In genomic region chr4:34637851-34638250, GRCm38 (mm10) we compare ENCODE assay signal across 31 mouse cellular contexts. TPM values are rescaled to one million over a fixed set of nuclear protein-coding genes. Genes with fewer than 3 reads are reported as not detected.
DNase-seq lines count a peak whose midpoint lies in the region; ATAC-seq lines count a peak whose summit lies in the region.
"Had no signal": no experiment of that assay in that cellular context is flagged by ENCODE, and none has a peak within 500 bp of the region (broad histone marks: within the 10 kb centered on the region; RNA-seq: fewer than 3 reads in every experiment).

No protein-coding gene starts in this region.

- no peak overlapping the region for H3K4me2 ChIP-seq in midbrain, embryonic 14.5 days (ENCODE audit: low read length)
- H3K4me2 ChIP-seq: embryonic facial prominence, embryonic 13.5 days; forebrain, embryonic 12.5 days; forebrain, embryonic 15.5 days; heart, embryonic 13.5 days; hindbrain, embryonic 13.5 days; intestine, embryonic 15.5 days had no signal

- WGBS in midbrain, embryonic 14.5 days: 92% methylated on average over 4 of the region's 4 CpGs

- intact Hi-C loops in heart, postnatal 10 days (cut with DNase I): no loop called here

- no peak for ATAC-seq in midbrain, embryonic 14.5 days (ENCODE audit: low FRiP score, low TSS enrichment)
- ATAC-seq: forebrain, embryonic 15.5 days; hindbrain, embryonic 16.5 days; intestine, embryonic 15.5 days; Patski had no signal

- no peak overlapping the region for H3K9ac ChIP-seq in midbrain, embryonic 14.5 days (replicated peaks; ENCODE audit: low read length)
- H3K9ac ChIP-seq: embryonic facial prominence, embryonic 13.5 days; forebrain, embryonic 12.5 days; forebrain, embryonic 15.5 days; heart, embryonic 13.5 days; hindbrain, embryonic 13.5 days; intestine, embryonic 15.5 days had no signal

- DNase-seq in heart, adult 11 months: peak; percentile 55
- DNase-seq in heart, postnatal 10 days: no peak
- peak; percentile 42 for DNase-seq in layer of hippocampus, adult 9-11 months
- no peak for DNase-seq in layer of hippocampus, adult 11-12 months (ENCODE audit: low spot score)
- DNase-seq in layer of hippocampus, postnatal 36 days: peak; percentile 29 to 35
- DNase-seq in midbrain, embryonic 14.5 days: no peak
- DNase-seq: adrenal gland, postnatal 10 days; adrenal gland, postnatal 36 days; B cell, adult 2 months; cerebellum, adult 11-12 months; cerebellum, adult 8-10 months; cerebellum, postnatal 10 days; cerebellum, postnatal 36 days; embryo, embryonic 11 days; gastrocnemius, adult 2 months; gastrocnemius, postnatal 14 days; heart, adult 18-20 months; heart, postnatal 36 days had no signal

- H3K9me3 ChIP-seq in midbrain, embryonic 14.5 days (ENCODE audit: control insufficient read depth, low read length): no peaks in the 10 kb centered on the region
- H3K9me3 ChIP-seq: embryonic facial prominence, embryonic 10.5 days; embryonic facial prominence, embryonic 13.5 days; forebrain, embryonic 12.5 days; forebrain, embryonic 15.5 days; G1E; heart, embryonic 13.5 days; hindbrain, embryonic 10.5 days; hindbrain, embryonic 13.5 days; intestine, embryonic 15.5 days had no signal

- no peak overlapping the region for H3K4me3 ChIP-seq in midbrain, embryonic 14.5 days (replicated peaks; ENCODE audit: low read depth, low read length)
- H3K4me3 ChIP-seq: embryonic facial prominence, embryonic 10.5 days; embryonic facial prominence, embryonic 13.5 days; erythroblast, embryonic 14.5 days; forebrain, embryonic 12.5 days; forebrain, embryonic 15.5 days; gastrocnemius, adult 2 months; heart, embryonic 13.5 days; hindbrain, embryonic 10.5 days; hindbrain, embryonic 13.5 days; intestine, embryonic 15.5 days had no signal

- H3K27ac ChIP-seq in midbrain, embryonic 14.5 days (replicated peaks; ENCODE audit: low read depth, low read length): no peak overlapping the region
- H3K27ac ChIP-seq: embryonic facial prominence, embryonic 10.5 days; embryonic facial prominence, embryonic 13.5 days; forebrain, embryonic 12.5 days; forebrain, embryonic 15.5 days; gastrocnemius, adult 2 months; heart, embryonic 13.5 days; hindbrain, embryonic 10.5 days; hindbrain, embryonic 13.5 days; intestine, embryonic 15.5 days had no signal

- H3K27me3 ChIP-seq in midbrain, embryonic 14.5 days (ENCODE audit: control insufficient read depth, insufficient read depth, low read length): no peaks in the 10 kb centered on the region
- H3K27me3 ChIP-seq: CH12.LX; embryonic facial prominence, embryonic 13.5 days; forebrain, embryonic 12.5 days; forebrain, embryonic 15.5 days; heart, embryonic 13.5 days; hindbrain, embryonic 13.5 days; intestine, embryonic 15.5 days; Patski had no signal

- peaks cover 39% of the 10 kb centered on the region for H3K36me3 ChIP-seq in midbrain, embryonic 14.5 days (ENCODE audit: control insufficient read depth, insufficient read depth, low read length)

- no peaks in the 10 kb centered on the region for H3K4me1 ChIP-seq in midbrain, embryonic 14.5 days (ENCODE audit: control insufficient read depth, insufficient read depth, low read length)
- H3K4me1 ChIP-seq: embryonic facial prominence, embryonic 10.5 days; embryonic facial prominence, embryonic 13.5 days; forebrain, embryonic 12.5 days; forebrain, embryonic 15.5 days; heart, embryonic 13.5 days; hindbrain, embryonic 10.5 days; hindbrain, embryonic 13.5 days; intestine, embryonic 15.5 days had no signal

RNA-seq across cellular contexts. Expression of gene Rars2, which starts 23.1 kb away (rescaled TPM):
- 10 to 100 TPM; 28.0 to 32.5 TPM for total RNA-seq in heart, postnatal 10 days (2021)
- total RNA-seq in layer of hippocampus, postnatal 36 days (2021): 10 to 100 TPM; 26.4 to 28.8 TPM
- 48.2 and 59.5 TPM in 2 replicates for polyA plus RNA-seq in midbrain, embryonic 14.5 days (2014; fragmentation: Nextera tagmentation; extraction: Ambion mirVana)

RNA-seq across cellular contexts. Expression of gene Orc3, which starts 23.1 kb away (rescaled TPM):
- total RNA-seq in heart, postnatal 10 days (2021): 10 to 100 TPM; 42.0 to 43.9 TPM
- total RNA-seq in layer of hippocampus, postnatal 36 days (2021): 10 to 100 TPM; 51.2 to 55.0 TPM
- polyA plus RNA-seq in midbrain, embryonic 14.5 days (2014; fragmentation: Nextera tagmentation; extraction: Ambion mirVana): 95.2 and 118 TPM in 2 replicates

RNA-seq across cellular contexts. Expression of gene Slc35a1, which starts 49.4 kb away (rescaled TPM):
- total RNA-seq in heart, postnatal 10 days (2021): 10 to 100 TPM; 19.6 to 24.5 TPM
- 10 to 100 TPM; 20.9 to 22.0 TPM for total RNA-seq in layer of hippocampus, postnatal 36 days (2021)
- polyA plus RNA-seq in midbrain, embryonic 14.5 days (2014; fragmentation: Nextera tagmentation; extraction: Ambion mirVana): 40.2 and 41.8 TPM in 2 replicates

Comparison
In these comparisons a context has a peak if more than half of its experiments do, and no peak if none do; other contexts are left out.
1. DNase-seq: peak in heart, adult 11 months (single experiment), layer of hippocampus, adult 9-11 months (single experiment) and layer of hippocampus, postnatal 36 days (2 of 2); none in heart, postnatal 10 days (0 of 2), layer of hippocampus, adult 11-12 months (single experiment) and midbrain, embryonic 14.5 days (single experiment).